Mouse (Mus musculus): ENCODE measurements around the gene Haus6. TPM values are rescaled to one million over a fixed set of nuclear protein-coding genes. Genes with fewer than 3 reads are reported as not detected.

The Haus6 gene
- polyA plus RNA-seq, 1 experiment from 2014 or later: 29.2 TPM

GRCm38 (mm10) chr4:86557371-86557770, 54.5 kb downstream of the Haus6 start:
- WGBS: 72% methylated on average over 7 of the region's 7 CpGs
- no peak overlapping the region for H3K27ac ChIP-seq (ENCODE audit: low read depth, low read length)
- no peak overlapping the region for H3K4me2 ChIP-seq (ENCODE audit: low read depth)

GRCm38 (mm10) chr4:86555035-86555707, 56.7 kb downstream of the Haus6 start:
- Histone ChIP-seq H3K4me1 (ENCODE audit: control insufficient read depth, insufficient read depth, low read length) (no peaks in the 10 kb centered on the region), H3K9me3 (ENCODE audit: control insufficient read depth, low read length) (no peaks in the 10 kb centered on the region), H3K27me3 (ENCODE audit: control insufficient read depth, insufficient read depth, low read length) (no peaks in the 10 kb centered on the region), H3K4me2 (ENCODE audit: low read depth) (no peak overlapping the region), H3K36me3 (ENCODE audit: control insufficient read depth, insufficient read depth, low read length) (no peaks in the 10 kb centered on the region), H3K9ac (ENCODE audit: low read length) (no peak overlapping the region), H3K27ac (ENCODE audit: low read depth, low read length) (no peak overlapping the region), H3K4me3 (ENCODE audit: low read depth, low read length) (no peak overlapping the region)
- ATAC-seq (ENCODE audit: insufficient read depth, low FRiP score, low TSS enrichment): peak; percentile 41; the same call in 1 of the 2 replicates
- DNase-seq (ENCODE audit: low spot score): peak; percentile 52
- 25% methylated on average over 6 of the region's 6 CpGs for WGBS

More at GRCm38 (mm10) chr4:86557371-86557770, 54.5 kb downstream of the Haus6 start:
- no peak for DNase-seq (ENCODE audit: low spot score)
- Histone ChIP-seq H3K27me3 (ENCODE audit: control insufficient read depth, insufficient read depth, low read length) (no peaks in the 10 kb centered on the region), H3K4me1 (ENCODE audit: control insufficient read depth, insufficient read depth, low read length) (no peaks in the 10 kb centered on the region), H3K9ac (ENCODE audit: low read length) (no peak overlapping the region), H3K9me3 (ENCODE audit: control insufficient read depth, low read length) (no peaks in the 10 kb centered on the region), H3K36me3 (ENCODE audit: control insufficient read depth, insufficient read depth, low read length) (no peaks in the 10 kb centered on the region), H3K4me3 (ENCODE audit: low read depth, low read length) (no peak overlapping the region)
- no peak for ATAC-seq (ENCODE audit: insufficient read depth, low FRiP score, low TSS enrichment)

- Histone ChIP-seq H3K27me3 (ENCODE audit: control insufficient read depth, insufficient read depth, low read length) (no peaks in the 10 kb centered on the region), H3K4me2 (ENCODE audit: low read depth) (no peak overlapping the region), H3K4me3 (ENCODE audit: low read depth, low read length) (no peak overlapping the region), H3K36me3 (ENCODE audit: control insufficient read depth, insufficient read depth, low read length) (no peaks in the 10 kb centered on the region), H3K4me1 (ENCODE audit: control insufficient read depth, insufficient read depth, low read length) (no peaks in the 10 kb centered on the region), H3K9ac (ENCODE audit: low read length) (no peak overlapping the region), H3K27ac (ENCODE audit: low read depth, low read length) (no peak overlapping the region), H3K9me3 (ENCODE audit: control insufficient read depth, low read length) (no peaks in the 10 kb centered on the region)
- WGBS: 85% methylated on average over 9 of the region's 9 CpGs
- ATAC-seq (ENCODE audit: insufficient read depth, low FRiP score, low TSS enrichment) (no peak), DNase-seq (ENCODE audit: low spot score) (no peak)
These were observed 63.5 kb downstream of the Haus6 start for GRCm38 (mm10) chr4:86548332-86548731.

GRCm38 (mm10) chr4:86545615-86546014, 66.2 kb downstream of the Haus6 start:
- H3K4me1 ChIP-seq (ENCODE audit: control insufficient read depth, insufficient read depth, low read length): no peaks in the 10 kb centered on the region
- 59% methylated on average over 5 of the region's 5 CpGs for WGBS
- H3K4me3 ChIP-seq (ENCODE audit: low read depth, low read length): no peak overlapping the region
- H3K4me2 ChIP-seq (ENCODE audit: low read depth): no peak overlapping the region
- H3K27ac ChIP-seq (ENCODE audit: low read depth, low read length): no peak overlapping the region
- H3K36me3 ChIP-seq (ENCODE audit: control insufficient read depth, insufficient read depth, low read length): no peaks in the 10 kb centered on the region
- H3K9me3 ChIP-seq (ENCODE audit: control insufficient read depth, low read length): no peaks in the 10 kb centered on the region
- H3K27me3 ChIP-seq (ENCODE audit: control insufficient read depth, insufficient read depth, low read length): no peaks in the 10 kb centered on the region
- DNase-seq (ENCODE audit: low spot score): no peak
- ATAC-seq (ENCODE audit: insufficient read depth, low FRiP score, low TSS enrichment): no peak
- no peak overlapping the region for H3K9ac ChIP-seq (ENCODE audit: low read length)

- peak; percentile 53; the same call in 1 of the 2 replicates for ATAC-seq (ENCODE audit: insufficient read depth, low FRiP score, low TSS enrichment)
- no peaks in the 10 kb centered on the region for H3K36me3 ChIP-seq (ENCODE audit: control insufficient read depth, insufficient read depth, low read length)
- no peaks in the 10 kb centered on the region for H3K27me3 ChIP-seq (ENCODE audit: control insufficient read depth, insufficient read depth, low read length)
- 0 out of 2 replicates have a peak overlapping the region, but pooled peaks have one; percentile 39 for H3K27ac ChIP-seq (ENCODE audit: low read depth, low read length)
- no peak overlapping the region for H3K4me2 ChIP-seq (ENCODE audit: low read depth)
- H3K4me3 ChIP-seq (ENCODE audit: low read depth, low read length): no peak overlapping the region
- WGBS: 75% methylated on average over 3 of the region's 3 CpGs
- no peak for DNase-seq (ENCODE audit: low spot score)
- no peak overlapping the region for H3K9ac ChIP-seq (ENCODE audit: low read length)
- no peaks in the 10 kb centered on the region for H3K4me1 ChIP-seq (ENCODE audit: control insufficient read depth, insufficient read depth, low read length)
- no peaks in the 10 kb centered on the region for H3K9me3 ChIP-seq (ENCODE audit: control insufficient read depth, low read length)
These were observed 67.9 kb downstream of the Haus6 start for GRCm38 (mm10) chr4:86543999-86544398.

GRCm38 (mm10) chr4:86541573-86541972, 70.3 kb downstream of the Haus6 start:
- H3K9ac ChIP-seq (ENCODE audit: low read length): no peak overlapping the region
- H3K9me3 ChIP-seq (ENCODE audit: control insufficient read depth, low read length): no peaks in the 10 kb centered on the region
- WGBS: 90% methylated on average over 1 of the region's 1 CpGs
- H3K4me2 ChIP-seq (ENCODE audit: low read depth): no peak overlapping the region
- H3K27me3 ChIP-seq (ENCODE audit: control insufficient read depth, insufficient read depth, low read length): no peaks in the 10 kb centered on the region
- no peak overlapping the region for H3K27ac ChIP-seq (ENCODE audit: low read depth, low read length)
- H3K36me3 ChIP-seq (ENCODE audit: control insufficient read depth, insufficient read depth, low read length): no peaks in the 10 kb centered on the region
- ATAC-seq (ENCODE audit: insufficient read depth, low FRiP score, low TSS enrichment) (no peak), DNase-seq (ENCODE audit: low spot score) (no peak)
- no peak overlapping the region for H3K4me3 ChIP-seq (ENCODE audit: low read depth, low read length)
- H3K4me1 ChIP-seq (ENCODE audit: control insufficient read depth, insufficient read depth, low read length): no peaks in the 10 kb centered on the region

GRCm38 (mm10) chr4:86538936-86539335, 72.9 kb downstream of the Haus6 start:
- Histone ChIP-seq H3K4me1 (ENCODE audit: control insufficient read depth, insufficient read depth, low read length) (no peaks in the 10 kb centered on the region), H3K9me3 (ENCODE audit: control insufficient read depth, low read length) (no peaks in the 10 kb centered on the region), H3K4me3 (ENCODE audit: low read depth, low read length) (no peak overlapping the region), H3K9ac (ENCODE audit: low read length) (no peak overlapping the region), H3K36me3 (ENCODE audit: control insufficient read depth, insufficient read depth, low read length) (no peaks in the 10 kb centered on the region), H3K4me2 (ENCODE audit: low read depth) (no peak overlapping the region), H3K27ac (ENCODE audit: low read depth, low read length) (no peak overlapping the region), H3K27me3 (ENCODE audit: control insufficient read depth, insufficient read depth, low read length) (no peaks in the 10 kb centered on the region)
- WGBS: 93% methylated on average over 5 of the region's 5 CpGs
- ATAC-seq (ENCODE audit: insufficient read depth, low FRiP score, low TSS enrichment): no peak
- DNase-seq (ENCODE audit: low spot score): no peak

GRCm38 (mm10) chr4:86537972-86538371, 73.9 kb downstream of the Haus6 start:
- Histone ChIP-seq H3K9me3 (ENCODE audit: control insufficient read depth, low read length) (no peaks in the 10 kb centered on the region), H3K4me1 (ENCODE audit: control insufficient read depth, insufficient read depth, low read length) (no peaks in the 10 kb centered on the region), H3K27ac (ENCODE audit: low read depth, low read length) (no peak overlapping the region), H3K9ac (ENCODE audit: low read length) (no peak overlapping the region), H3K4me3 (ENCODE audit: low read depth, low read length) (no peak overlapping the region), H3K4me2 (ENCODE audit: low read depth) (no peak overlapping the region), H3K36me3 (ENCODE audit: control insufficient read depth, insufficient read depth, low read length) (no peaks in the 10 kb centered on the region), H3K27me3 (ENCODE audit: control insufficient read depth, insufficient read depth, low read length) (no peaks in the 10 kb centered on the region)
- DNase-seq (ENCODE audit: low spot score): no peak
- ATAC-seq (ENCODE audit: insufficient read depth, low FRiP score, low TSS enrichment): no peak
- 50% methylated on average over 4 of the region's 4 CpGs for WGBS

GRCm38 (mm10) chr4:86534091-86534481, 77.8 kb downstream of the Haus6 start:
- H3K4me2 ChIP-seq (ENCODE audit: low read depth): no peak overlapping the region
- no peak overlapping the region for H3K4me3 ChIP-seq (ENCODE audit: low read depth, low read length)
- H3K4me1 ChIP-seq (ENCODE audit: control insufficient read depth, insufficient read depth, low read length): no peaks in the 10 kb centered on the region
- ATAC-seq (ENCODE audit: insufficient read depth, low FRiP score, low TSS enrichment) (no peak), DNase-seq (ENCODE audit: low spot score) (no peak)
- no peak overlapping the region for H3K9ac ChIP-seq (ENCODE audit: low read length)
- H3K27me3 ChIP-seq (ENCODE audit: control insufficient read depth, insufficient read depth, low read length): no peaks in the 10 kb centered on the region
- 69% methylated on average over 5 of the region's 5 CpGs for WGBS
- no peak overlapping the region for H3K27ac ChIP-seq (ENCODE audit: low read depth, low read length)
- H3K9me3 ChIP-seq (ENCODE audit: control insufficient read depth, low read length): no peaks in the 10 kb centered on the region
- no peaks in the 10 kb centered on the region for H3K36me3 ChIP-seq (ENCODE audit: control insufficient read depth, insufficient read depth, low read length)
